Mouse (Mus musculus): ENCODE measurements around the gene Bhlha9.

- TF ChIP-seq MAX (IDR thresholded peaks at IDR 0.05; ENCODE audit: low read length): no peak
- TF ChIP-seq GABPA (IDR thresholded peaks at IDR 0.05; ENCODE audit: low read depth, low read length): no peak
- no peak for TF ChIP-seq KAT2A (conservative IDR thresholded peaks at IDR 0.05; ENCODE audit: low read depth, low read length)
Observed at GRCm38 (mm10) chr11:76652838-76653334, 19.4 kb upstream of the Bhlha9 start.

Measured in MEL (cell line).